Mouse (Mus musculus): ENCODE measurements at regions not wholly inside any gene's neighbourhood (a gene's known extent, or its start where the extent isn't known, plus 50 kb on each side); places are given as distances from the start of the nearest gene placed in this dataset.

DNA sequence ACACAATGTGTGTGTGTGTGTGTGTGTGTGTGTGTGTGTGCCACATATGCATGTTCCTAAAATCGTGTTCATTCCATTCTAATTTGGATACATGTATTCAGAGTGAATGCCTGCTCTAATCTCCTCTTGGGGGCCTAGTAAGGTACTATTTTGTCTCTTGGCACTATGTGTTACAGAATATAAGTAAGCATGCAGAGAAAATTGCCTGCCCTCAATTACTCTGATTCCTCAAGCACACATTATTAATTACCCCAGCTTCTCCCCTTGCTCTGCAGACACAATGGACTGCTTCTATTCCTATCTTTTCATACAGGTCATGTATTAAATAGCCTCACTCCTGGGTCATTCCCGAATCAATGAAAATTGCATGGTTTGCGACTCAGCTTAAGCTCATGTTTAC, 406.3 kb downstream of the Trib2 start:
- TF ChIP-seq POLR2A (IDR thresholded peaks at IDR 0.05; ENCODE audit: borderline replicate concordance, control insufficient read depth, low read depth, low read length), result no peak
- TF ChIP-seq CTCF (IDR thresholded peaks at IDR 0.05; ENCODE audit: control insufficient read depth, insufficient read depth, low read length), result no peak
